8 mouse cellular contexts compared by ENCODE assay signal in the genomic region with DNA sequence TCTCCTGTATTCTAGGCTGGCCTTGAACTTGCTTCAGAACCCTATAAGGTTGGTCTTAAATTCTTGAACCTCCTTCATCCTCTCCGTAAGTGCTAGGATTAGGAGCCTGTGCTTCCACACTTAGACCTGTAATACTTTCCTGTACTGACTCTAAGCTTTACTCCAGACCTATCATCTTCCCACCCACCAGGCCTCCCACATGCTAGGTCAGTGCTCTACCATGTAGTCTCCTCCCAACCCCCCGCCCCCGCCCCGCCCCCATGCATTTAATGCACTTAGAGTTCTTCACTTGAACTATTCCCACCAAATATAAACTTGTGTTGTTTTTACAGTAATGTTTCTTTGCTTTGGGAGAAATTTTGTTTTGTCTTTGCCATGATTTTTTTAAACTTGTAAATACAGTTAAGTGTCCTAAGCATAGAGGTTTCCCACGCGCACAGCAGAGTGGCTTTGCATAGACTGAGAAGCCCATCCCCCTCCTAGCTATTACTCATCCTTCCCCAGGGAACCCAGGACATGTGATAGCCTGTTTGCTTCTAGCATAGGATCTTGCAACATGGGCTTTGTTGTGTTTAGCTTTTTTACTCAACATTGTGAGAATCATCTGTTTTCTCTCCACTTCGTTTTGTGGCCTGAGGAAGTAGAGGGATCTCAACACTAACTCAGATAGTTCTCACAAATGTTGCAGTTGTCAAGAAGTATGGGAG. TPM values are rescaled to one million over a fixed set of nuclear protein-coding genes. Genes with fewer than 3 reads are reported as not detected.
DNase-seq lines count a peak whose midpoint lies in the region; ATAC-seq and TF ChIP-seq lines count a peak whose summit lies in the region.
"Had no signal": no experiment of that assay in that cellular context is flagged by ENCODE, and none has a peak within 500 bp of the region (broad histone marks: within the 10 kb centered on the region; RNA-seq: fewer than 3 reads in every experiment).

No protein-coding gene starts in this region.

- TF ChIP-seq CTCF in heart, postnatal 0 days (IDR thresholded peaks at IDR 0.05; ENCODE audit: low read depth), result no peak
- TF ChIP-seq CTCF in lung, embryonic 14.5 days (IDR thresholded peaks at IDR 0.05; ENCODE audit: low read depth), result no peak

- peak overlapping the region; percentile 18; the same call in 1 of the 2 replicates for H3K27ac ChIP-seq in heart, postnatal 0 days (ENCODE audit: low read depth)
- no peak overlapping the region for H3K27ac ChIP-seq in lung, embryonic 14.5 days (ENCODE audit: low read depth)
- H3K27ac ChIP-seq: lung, embryonic 15.5 days had no signal

- H3K4me1 ChIP-seq in heart, postnatal 0 days (ENCODE audit: control insufficient read depth, insufficient read depth), result peaks cover 61% of the 10 kb centered on the region
- H3K4me1 ChIP-seq in lung, embryonic 14.5 days (ENCODE audit: insufficient read depth), result 0 out of 2 replicates have a peak, but pooled peaks cover 4% of the 10 kb centered on the region

- H3K4me3 ChIP-seq in heart, postnatal 0 days (ENCODE audit: low read depth, low read length), result no peak overlapping the region
- H3K4me3 ChIP-seq in lung, embryonic 14.5 days (ENCODE audit: low read depth, low read length), result no peak overlapping the region
- H3K4me3 ChIP-seq: lung, embryonic 15.5 days had no signal

- H3K27me3 ChIP-seq in heart, postnatal 0 days (ENCODE audit: control insufficient read depth, insufficient read depth, low read length), result no peaks in the 10 kb centered on the region
- no peaks in the 10 kb centered on the region for H3K27me3 ChIP-seq in lung, embryonic 14.5 days (ENCODE audit: insufficient read depth, low read length)
- H3K27me3 ChIP-seq: lung, embryonic 15.5 days had no signal

- ATAC-seq in heart, postnatal 0 days (ENCODE audit: insufficient read depth, low read depth), result peak; percentile 62; the same call in 1 of the 2 replicates
- peak; percentile 41; the same call in 1 of the 2 replicates for ATAC-seq in lung, embryonic 14.5 days (ENCODE audit: insufficient read depth)

- H3K9me3 ChIP-seq in heart, postnatal 0 days (replicated peaks; ENCODE audit: control insufficient read depth, low read length), result no peaks in the 10 kb centered on the region
- H3K9me3 ChIP-seq in lung, embryonic 14.5 days (ENCODE audit: low read depth, low read length), result no peaks in the 10 kb centered on the region
- H3K9me3 ChIP-seq: lung, embryonic 15.5 days had no signal

- 65% methylated on average over 7 of the region's 7 CpGs for WGBS in heart, postnatal 0 days
- WGBS in lung, embryonic 14.5 days, result 71% methylated on average over 7 of the region's 7 CpGs

- 0 out of 2 replicates have a peak overlapping the region, but pooled peaks have one; percentile 0 for H3K4me2 ChIP-seq in heart, postnatal 0 days (ENCODE audit: low read depth, low read length)
- H3K4me2 ChIP-seq in lung, embryonic 14.5 days, result no peak overlapping the region
- H3K4me2 ChIP-seq: lung, embryonic 15.5 days had no signal

- TF ChIP-seq EP300 in heart, postnatal 0 days (IDR thresholded peaks at IDR 0.05; ENCODE audit: low read depth), result no peak

- H3K9ac ChIP-seq in heart, postnatal 0 days (replicated peaks; ENCODE audit: low read depth, low read length), result no peak overlapping the region
- no peak overlapping the region for H3K9ac ChIP-seq in lung, embryonic 14.5 days
- H3K9ac ChIP-seq: lung, embryonic 15.5 days had no signal

- peaks cover 7% of the 10 kb centered on the region; the same call in 1 of the 2 replicates for H3K36me3 ChIP-seq in heart, postnatal 0 days (replicated peaks; ENCODE audit: control insufficient read depth, insufficient read depth, low read length)
- 0 out of 2 replicates have a peak, but pooled peaks cover 2% of the 10 kb centered on the region for H3K36me3 ChIP-seq in lung, embryonic 14.5 days (ENCODE audit: insufficient read depth)
- H3K36me3 ChIP-seq: lung, embryonic 15.5 days had no signal

- DNase-seq in urinary bladder, postnatal 36 days (ENCODE audit: low spot score in 2 of 2), result peak; percentile 35 to 71
- no peak for DNase-seq in urinary bladder, postnatal 10 days (ENCODE audit: low spot score)
- peak; percentile 59 for DNase-seq in embryo, embryonic 10 days (ENCODE audit: low spot score)
- peak; percentile 77 for DNase-seq in heart, postnatal 0 days (ENCODE audit: low spot score)
- DNase-seq in lung, embryonic 14.5 days, result peak; percentile 52
- DNase-seq in spleen, postnatal 4 days (ENCODE audit: low spot score in 2 of 2), result no peak
- no peak for DNase-seq in thymus, postnatal 25 days

RNA-seq across cellular contexts. Expression of gene Zzz3, which starts 6.8 kb away (rescaled TPM):
- 18.1 and 36.2 TPM in 2 replicates for total RNA-seq in heart, postnatal 0 days (2014; rRNA removed; ENCODE audit: low replicate concordance)
- 21.0 and 22.4 TPM in 2 replicates for polyA plus RNA-seq in heart, postnatal 0 days (2015; fragmentation: Nextera tagmentation; extraction: Ambion mirVana)
- polyA plus RNA-seq in lung, embryonic 14.5 days (2014; fragmentation: Nextera tagmentation; extraction: Ambion mirVana), result 68.6 and 72.3 TPM in 2 replicates

RNA-seq across cellular contexts. Expression of gene Usp33, which starts 55.8 kb away (rescaled TPM):
- 16.6 and 21.7 TPM in 2 replicates for total RNA-seq in heart, postnatal 0 days (2014; rRNA removed; ENCODE audit: low replicate concordance)
- 16.4 and 17.2 TPM in 2 replicates for polyA plus RNA-seq in heart, postnatal 0 days (2015; fragmentation: Nextera tagmentation; extraction: Ambion mirVana)
- polyA plus RNA-seq in lung, embryonic 14.5 days (2014; fragmentation: Nextera tagmentation; extraction: Ambion mirVana), result 57.4 and 59.0 TPM in 2 replicates

Comparison
In these comparisons a context has a peak if more than half of its experiments do, and no peak if none do; other contexts are left out.
1. DNase-seq: peak in urinary bladder, postnatal 36 days (2 of 2), embryo, embryonic 10 days (single experiment), heart, postnatal 0 days (single experiment) and lung, embryonic 14.5 days (single experiment); none in urinary bladder, postnatal 10 days (single experiment), spleen, postnatal 4 days (0 of 2) and thymus, postnatal 25 days (single experiment).